Mouse (Mus musculus) myocyte (in vitro differentiated cells): ENCODE results near the gene Zmym6. TPM values are rescaled to one million over a fixed set of nuclear protein-coding genes. Genes with fewer than 3 reads are reported as not detected.

Experiments used
- H3K27me3 ChIP-seq: one replicate; pipeline ENCODE4 v1.6.1; 2011; ENCODE audit not compliant: control insufficient read depth, insufficient read depth, insufficient read length
- H3K36me3 ChIP-seq: one replicate; pipeline ENCODE4 v1.6.1; 2011; ENCODE audit not compliant: control insufficient read depth, insufficient read depth
- H3K4me2 ChIP-seq: one replicate; pipeline ENCODE4 v1.6.1; 2011; ENCODE audit warnings: low read depth, control low read depth
- H3K4me3 ChIP-seq: one replicate; pipeline ENCODE4 v1.5.1; 2011; ENCODE audit warnings: mild to moderate bottlenecking, control low read depth, moderate library complexity
- H3K79me2 ChIP-seq: one replicate; pipeline ENCODE4 v1.6.1; 2011; ENCODE audit not compliant: control insufficient read depth, insufficient read depth
- H3ac ChIP-seq: one replicate; pipeline ENCODE4 v1.6.1; 2011; ENCODE audit not compliant: control insufficient read depth, insufficient read length
- CEBPB ChIP-seq: IDR thresholded peaks from 2 replicates; pipeline ENCODE4 v1.6.1; 2011; ENCODE audit warnings: mild to moderate bottlenecking, moderate library complexity; ENCODE audit not compliant: poor library complexity, insufficient read depth, severe bottlenecking
- E2F4 ChIP-seq: IDR thresholded peaks from one replicate; pipeline ENCODE4 v1.6.1; 2011; ENCODE audit warnings: mild to moderate bottlenecking, control low read depth, moderate library complexity; ENCODE audit not compliant: insufficient read depth
- MAX ChIP-seq: IDR thresholded peaks from one replicate; pipeline ENCODE4 v1.6.1; 2011; ENCODE audit warnings: low read depth, mild to moderate bottlenecking, control low read depth
- MYOD1 ChIP-seq, 3 experiments: IDR thresholded peaks; one replicate each; pipeline ENCODE4 v1.6.1; 2011; ENCODE audit warnings: control low read depth in 2 of 3, low read depth in 2 of 3, mild to moderate bottlenecking in 2 of 3, moderate library complexity in 1 of 3; ENCODE audit not compliant: insufficient read length in 2 of 3, control insufficient read depth in 1 of 3
- MYOG ChIP-seq, 3 experiments: IDR thresholded peaks; one replicate each; pipeline ENCODE4 v1.6.1; 2011; ENCODE audit warnings: control low read depth in 2 of 3, low read depth in 2 of 3, mild to moderate bottlenecking in 2 of 3; ENCODE audit not compliant: insufficient read length in 2 of 3, control insufficient read depth in 1 of 3, insufficient read depth in 1 of 3
- POLR2A ChIP-seq: IDR thresholded peaks from one replicate; pipeline ENCODE4 v1.6.1; 2011; ENCODE audit warnings: low read depth, mild to moderate bottlenecking, control low read depth, moderate library complexity; ENCODE audit not compliant: insufficient read length
- POLR2AphosphoS2 ChIP-seq: IDR thresholded peaks from one replicate; pipeline ENCODE4 v1.6.1; 2011; ENCODE audit warnings: low read depth, control low read depth; ENCODE audit not compliant: insufficient read length
- REST ChIP-seq: IDR thresholded peaks from one replicate; pipeline ENCODE4 v1.6.1; 2011; ENCODE audit warnings: mild to moderate bottlenecking, control low read depth, moderate library complexity; ENCODE audit not compliant: insufficient read depth, insufficient read length
- SRF ChIP-seq: IDR thresholded peaks from one replicate; pipeline ENCODE4 v1.6.1; 2011; ENCODE audit warnings: low read depth; ENCODE audit not compliant: control insufficient read depth, insufficient read length
- TCF12 ChIP-seq: IDR thresholded peaks from one replicate; pipeline ENCODE4 v1.6.1; 2011; ENCODE audit warnings: mild to moderate bottlenecking, control low read depth; ENCODE audit not compliant: poor library complexity, insufficient read depth, severe bottlenecking
- TCF3 ChIP-seq: IDR thresholded peaks from one replicate; pipeline ENCODE4 v1.6.1; 2011; ENCODE audit warnings: low read depth, control low read depth; ENCODE audit not compliant: insufficient read length
- USF1 ChIP-seq: IDR thresholded peaks from one replicate; pipeline ENCODE4 v1.6.1; 2011; ENCODE audit warnings: low read depth, mild to moderate bottlenecking, control low read depth, moderate library complexity
- polyA plus RNA-seq: library from polyadenylated mRNA; unstranded; fragments of >200 nt; fragmentation: generic; extraction: Trizol; gene quantifications from one replicate; pipeline ENCODE4 v1.2.1, GENCODE M21; 2012; ENCODE audit warnings: missing spikeins

Gene Zmym6
- polyA plus RNA-seq, 1 experiment = not detected

- Histone ChIP-seq H3K4me3 (no peak within 1 kb of the TSS), H3K79me2 (no peaks in the 10 kb centered on the region), H3K36me3 (no peaks in the 10 kb centered on the region), H3ac (no peak within 1 kb of the TSS), H3K4me2 (no peak within 1 kb of the TSS), H3K27me3 (peaks cover 21% of the 10 kb centered on the region)
- TF ChIP-seq REST (no peak), MYOD1 (IDR thresholded peaks at IDR 0.05; ENCODE audit: control insufficient read depth in 1 of 3, insufficient read length in 2 of 3, low read depth in 2 of 3) (no peak), USF1 (no peak), CEBPB (no peak), TCF3 (no peak), POLR2A (no peak), MYOG (IDR thresholded peaks at IDR 0.05; ENCODE audit: control insufficient read depth in 1 of 3, insufficient read depth in 1 of 3, insufficient read length in 2 of 3, low read depth in 2 of 3) (no peak), SRF (no peak), E2F4 (no peak), TCF12 (no peak), POLR2AphosphoS2 (no peak), MAX (no peak)
Measured at GRCm38 (mm10) chr4:127168914-127169345, 91.7 kb downstream of the Zmym6 start, which contains the start of gene Dlgap3. Gene Dlgap3, plus strand, starts transcription at chr4:127169204.

GRCm38 (mm10) chr4:127169346-127170221, 92.4 kb downstream of the Zmym6 start:
- Histone ChIP-seq H3ac (no peak overlapping the region), H3K79me2 (no peaks in the 10 kb centered on the region), H3K4me2 (no peak overlapping the region), H3K4me3 (no peak overlapping the region), H3K36me3 (no peaks in the 10 kb centered on the region), H3K27me3 (peaks cover 21% of the 10 kb centered on the region)
- TF ChIP-seq TCF12 = no peak
- TF ChIP-seq CEBPB = no peak
- no peak for TF ChIP-seq SRF
- TF ChIP-seq MYOD1 (IDR thresholded peaks at IDR 0.05; ENCODE audit: control insufficient read depth in 1 of 3, insufficient read length in 2 of 3, low read depth in 2 of 3) = no peak
- TF ChIP-seq POLR2A = no peak
- TF ChIP-seq MYOG (IDR thresholded peaks at IDR 0.05; ENCODE audit: control insufficient read depth in 1 of 3, insufficient read depth in 1 of 3, insufficient read length in 2 of 3, low read depth in 2 of 3) = no peak
- no peak for TF ChIP-seq MAX
- no peak for TF ChIP-seq USF1
- no peak for TF ChIP-seq POLR2AphosphoS2
- TF ChIP-seq REST = no peak

GRCm38 (mm10) chr4:127170866-127171265, 93.7 kb downstream of the Zmym6 start:
- H3K4me2 ChIP-seq = no peak overlapping the region
- no peak overlapping the region for H3K4me3 ChIP-seq
- no peaks in the 10 kb centered on the region for H3K79me2 ChIP-seq
- peaks cover 21% of the 10 kb centered on the region for H3K27me3 ChIP-seq
- H3ac ChIP-seq = no peak overlapping the region
- no peaks in the 10 kb centered on the region for H3K36me3 ChIP-seq
- TF ChIP-seq E2F4 (no peak), POLR2AphosphoS2 (no peak), MYOG (IDR thresholded peaks at IDR 0.05; ENCODE audit: control insufficient read depth in 1 of 3, insufficient read depth in 1 of 3, insufficient read length in 2 of 3, low read depth in 2 of 3) (no peak), CEBPB (no peak), REST (no peak), TCF12 (no peak), SRF (no peak), TCF3 (no peak), USF1 (no peak), MYOD1 (IDR thresholded peaks at IDR 0.05; ENCODE audit: control insufficient read depth in 1 of 3, insufficient read length in 2 of 3, low read depth in 2 of 3) (no peak), POLR2A (no peak), MAX (no peak)

- TF ChIP-seq E2F4 (no peak), POLR2AphosphoS2 (no peak), TCF3 (no peak), REST (no peak), USF1 (no peak), MYOD1 (IDR thresholded peaks at IDR 0.05; ENCODE audit: control insufficient read depth in 1 of 3, insufficient read length in 2 of 3, low read depth in 2 of 3) (no peak), MAX (no peak), MYOG (IDR thresholded peaks at IDR 0.05; ENCODE audit: control insufficient read depth in 1 of 3, insufficient read depth in 1 of 3, insufficient read length in 2 of 3, low read depth in 2 of 3) (no peak), POLR2A (no peak), SRF (no peak), TCF12 (no peak), CEBPB (no peak)
- no peak overlapping the region for H3ac ChIP-seq
- H3K4me3 ChIP-seq = no peak overlapping the region
- no peaks in the 10 kb centered on the region for H3K79me2 ChIP-seq
- H3K36me3 ChIP-seq = no peaks in the 10 kb centered on the region
- no peak overlapping the region for H3K4me2 ChIP-seq
- peaks cover 21% of the 10 kb centered on the region for H3K27me3 ChIP-seq
Measured at GRCm38 (mm10) chr4:127171341-127171905, 94.2 kb downstream of the Zmym6 start.
